Mouse (Mus musculus) ZHBTc4 (cell line): ENCODE measurements around the gene Dennd4c.

Experiments used
- DNase-seq: peaks from one replicate; pipeline ENCODE4 v3.0.0-alpha.2; 2011; ENCODE audit warnings: low read depth, low spot score

Dennd4c gene

DNA sequence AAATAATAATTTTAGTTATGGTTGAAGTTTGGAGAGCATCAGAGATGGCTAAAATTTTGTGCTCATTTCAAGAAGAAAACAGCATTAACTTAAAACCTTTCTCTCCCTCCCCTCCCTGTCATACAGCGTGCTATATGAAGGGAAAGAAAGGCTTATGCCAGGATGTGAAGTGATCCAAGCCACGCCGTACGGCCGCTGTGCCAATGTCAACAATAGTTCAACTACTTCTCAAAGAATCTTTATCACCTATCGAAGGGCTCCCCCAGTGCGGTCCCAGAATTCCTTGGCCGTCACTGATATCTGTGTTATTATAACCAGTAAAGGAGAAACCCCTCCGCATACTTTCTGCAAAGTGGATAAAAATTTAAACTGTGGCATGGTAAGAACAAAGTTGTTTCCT is 29.2 kb downstream of the Dennd4c start:
- no peak for DNase-seq

DNA sequence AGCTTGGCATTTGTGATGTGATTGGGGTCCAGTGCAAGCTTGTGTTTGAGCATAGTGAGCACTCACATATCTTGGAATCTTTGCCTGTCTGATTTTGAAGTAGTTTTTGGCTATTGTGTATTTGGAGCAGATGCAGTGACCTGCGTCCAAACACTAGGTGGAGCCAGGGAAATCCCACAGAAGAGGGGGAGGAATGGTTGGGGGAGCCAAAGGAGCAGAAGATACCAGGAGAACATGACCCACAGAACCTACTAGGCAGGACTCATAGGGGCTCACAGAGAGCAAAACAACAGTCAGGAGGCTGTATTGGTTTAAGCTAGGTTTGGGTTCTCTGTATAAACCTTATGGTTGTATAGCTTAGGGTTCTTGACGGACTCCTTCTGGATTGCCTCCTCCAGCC is 62.2 kb downstream of the Dennd4c start:
- DNase-seq = peak; percentile 54

- no peak for DNase-seq
Measured at GRCm38 (mm10) chr4:86814850-86815249, 66.5 kb downstream of the Dennd4c start.

DNA sequence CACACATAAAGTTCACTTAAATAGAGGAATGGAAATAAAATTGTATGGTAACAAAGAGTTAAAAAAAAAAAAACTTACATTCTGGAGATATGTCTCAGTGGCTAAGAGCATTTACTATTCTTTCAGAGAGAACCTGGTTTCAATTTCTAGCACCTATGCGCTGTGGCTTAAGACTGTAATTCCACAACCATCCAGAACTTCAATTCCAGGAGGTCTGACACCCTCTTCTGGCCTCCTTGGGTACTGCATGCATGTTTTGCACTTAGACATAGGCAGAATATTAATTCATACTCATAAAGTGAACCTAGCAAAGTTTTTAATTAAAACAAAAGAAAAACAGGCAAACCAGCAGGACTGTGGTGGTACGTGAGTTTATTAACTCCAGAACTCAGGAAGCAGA is 74.8 kb downstream of the Dennd4c start:
- peak; percentile 75 for DNase-seq

DNA sequence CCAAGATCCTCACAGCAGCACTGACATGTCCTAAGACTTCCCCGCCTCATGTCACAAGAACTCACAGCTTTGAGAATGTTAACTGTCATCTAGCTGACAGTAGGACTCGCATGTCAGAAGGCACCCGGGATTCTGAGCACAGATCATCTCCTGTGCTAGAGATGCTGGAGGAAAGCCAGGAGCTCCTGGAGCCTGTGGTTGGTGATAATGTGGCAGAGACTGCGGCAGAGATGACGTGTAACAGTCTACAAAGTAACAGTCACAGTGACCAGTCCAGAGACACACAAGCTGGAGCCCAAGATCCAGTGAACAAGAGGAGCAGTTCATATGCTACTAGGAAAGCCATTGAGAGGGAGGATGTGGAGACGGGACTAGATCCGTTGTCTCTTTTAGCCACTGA is 76.8 kb downstream of the Dennd4c start:
- no peak for DNase-seq

- DNase-seq = no peak
Measured at GRCm38 (mm10) chr4:86831896-86832295, 83.5 kb downstream of the Dennd4c start.

DNA sequence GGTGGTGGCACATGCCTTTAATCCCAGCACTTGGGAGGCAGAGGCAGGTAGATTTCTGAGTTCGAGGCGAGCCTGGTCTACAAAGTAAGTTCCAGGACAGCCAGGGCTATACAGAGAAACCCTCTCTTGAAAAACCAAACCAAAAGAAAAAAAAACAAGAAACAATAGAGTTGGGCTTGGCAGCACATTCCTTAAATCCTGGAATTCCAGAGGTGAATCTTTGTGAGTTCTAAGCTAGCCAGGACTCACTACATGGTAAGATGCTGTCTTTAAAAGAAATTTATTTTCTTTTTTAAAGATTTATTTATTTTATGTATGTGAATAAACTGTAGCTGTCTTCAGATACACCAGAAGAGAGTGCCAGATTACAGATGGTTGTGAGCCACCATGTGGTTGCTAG is 92.8 kb downstream of the Dennd4c start:
- DNase-seq = peak; percentile 57

DNA sequence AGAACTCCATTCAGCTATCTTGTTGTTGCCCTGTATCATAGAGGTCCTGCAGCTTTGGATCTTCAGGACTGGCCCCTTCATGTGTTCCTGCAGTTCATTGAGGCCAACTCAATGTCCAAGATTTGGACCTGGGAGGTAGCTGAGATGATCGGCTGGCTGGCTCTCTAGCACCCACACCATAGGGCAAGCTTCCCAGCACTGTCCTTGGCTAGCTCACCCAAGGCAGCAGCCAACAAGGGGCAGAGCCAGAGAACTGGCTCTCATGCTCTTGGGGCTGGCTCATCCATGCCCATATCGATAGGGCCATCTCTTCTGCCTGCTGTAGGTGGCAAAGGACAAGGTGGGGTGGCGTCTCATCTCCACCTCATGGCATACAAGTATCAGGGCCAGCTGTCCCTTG is 97.0 kb downstream of the Dennd4c start:
- no peak for DNase-seq

GRCm38 (mm10) chr4:86847246-86847645 is 98.9 kb downstream of the Dennd4c start:
- DNase-seq = no peak

DNA sequence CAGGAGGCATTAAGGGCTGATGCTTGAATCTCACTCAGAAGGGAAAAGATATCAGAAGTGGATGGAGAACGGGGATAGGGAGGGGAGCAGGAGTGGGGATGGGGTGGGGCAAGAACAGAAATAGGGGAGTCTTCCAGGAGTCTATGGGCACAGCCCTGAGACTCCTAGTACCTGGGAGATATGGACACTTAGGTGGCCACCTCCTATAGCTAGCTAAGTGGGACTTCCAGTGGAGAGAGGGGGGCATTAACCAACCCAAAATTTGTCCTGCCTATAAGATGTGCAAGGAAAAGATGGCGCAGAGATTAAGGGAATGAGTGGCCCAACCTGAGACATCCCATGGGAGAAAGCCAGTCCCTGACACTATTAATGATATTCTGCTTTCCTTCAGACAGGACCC is 103.0 kb downstream of the Dennd4c start:
- DNase-seq = no peak

GRCm38 (mm10) chr4:86852018-86852417 is 103.7 kb downstream of the Dennd4c start:
- no peak for DNase-seq

DNA sequence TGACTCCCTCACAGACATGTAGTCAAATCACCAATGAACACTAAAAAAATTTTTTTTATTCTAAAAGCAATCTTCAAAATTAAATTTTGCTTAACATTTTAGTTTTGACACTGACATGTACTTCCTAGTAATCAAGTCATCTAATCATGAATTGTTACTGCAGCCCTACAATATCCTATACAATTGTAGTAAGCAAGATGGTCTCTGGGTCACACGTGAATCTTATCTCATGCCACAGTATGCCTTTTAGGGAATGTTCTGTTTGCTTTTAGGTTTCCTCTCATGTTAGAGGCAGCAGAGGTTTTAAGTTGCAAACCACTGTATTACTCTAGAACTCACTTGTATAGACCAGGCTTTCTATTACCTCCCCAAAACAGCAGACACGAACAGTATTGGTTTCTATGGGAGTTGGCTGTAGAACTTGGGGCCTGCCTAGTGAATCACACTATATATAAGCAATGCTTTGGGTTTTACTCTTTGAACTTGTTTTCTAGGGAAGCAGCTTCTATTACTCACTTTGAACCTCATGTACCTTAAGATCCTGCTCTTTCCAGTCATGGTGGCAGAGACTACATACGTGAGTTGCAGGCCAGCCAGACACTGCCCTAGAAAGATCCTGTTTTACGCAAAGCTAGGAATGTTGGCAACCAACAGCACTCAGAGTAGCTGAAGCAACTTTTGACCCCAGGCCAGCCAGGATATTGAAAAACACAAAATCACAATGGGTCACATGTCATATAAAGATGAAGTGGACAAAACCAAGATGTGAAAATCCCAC is 104.6 kb downstream of the Dennd4c start:
- peak; percentile 47 for DNase-seq

GRCm38 (mm10) chr4:86856304-86857112 is 108.2 kb downstream of the Dennd4c start:
- DNase-seq = no peak

- peak; percentile 97 for DNase-seq
Measured at GRCm38 (mm10) chr4:86857113-86858069, 109.0 kb downstream of the Dennd4c start, which contains the start of gene Rps6. Rps6 (minus strand) TSS chr4:86857412.

- DNase-seq = no peak
Measured at GRCm38 (mm10) chr4:86858070-86858440, 109.7 kb downstream of the Dennd4c start.

GRCm38 (mm10) chr4:86864087-86864486 is 115.7 kb downstream of the Dennd4c start:
- no peak for DNase-seq

DNA sequence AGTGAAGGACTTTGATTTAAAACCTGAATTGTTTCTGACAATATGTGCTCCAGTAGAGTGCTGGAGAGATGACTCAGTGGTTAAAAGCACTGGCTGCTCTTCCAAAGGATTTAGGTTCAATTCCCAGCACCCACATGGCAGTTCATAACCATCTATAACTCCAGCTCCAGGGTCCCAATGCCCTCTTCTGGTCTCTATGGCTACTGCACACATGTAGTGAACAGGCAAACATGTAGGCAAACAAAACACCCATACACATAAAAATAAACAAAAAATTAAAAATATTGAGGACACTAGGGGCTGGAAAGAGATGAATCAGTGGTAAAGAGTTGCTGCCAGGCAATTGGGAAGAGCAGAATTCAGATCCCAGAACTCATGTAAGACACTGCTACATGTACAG is 123.6 kb downstream of the Dennd4c start:
- DNase-seq = peak; percentile 48

DNA sequence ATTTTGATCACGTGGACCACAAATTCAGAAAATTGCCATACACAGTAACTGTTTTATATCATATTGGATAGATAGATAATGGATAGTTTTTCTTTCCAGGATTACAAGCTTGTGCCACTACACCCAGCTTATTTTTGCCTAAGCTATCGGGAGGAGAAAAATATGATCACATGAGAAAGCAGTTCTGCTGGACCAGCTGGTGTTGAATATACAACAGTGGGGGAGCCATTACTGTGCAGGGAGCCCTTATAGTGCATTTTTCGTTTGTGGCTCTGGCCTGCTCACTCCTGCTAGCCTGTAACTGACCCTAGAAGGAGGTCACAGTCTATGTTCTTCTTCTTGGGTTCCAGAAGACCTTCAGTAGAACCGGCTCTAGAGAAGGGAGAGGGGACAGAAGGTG is 124.7 kb downstream of the Dennd4c start:
- no peak for DNase-seq

GRCm38 (mm10) chr4:86874146-86874847 is 125.9 kb downstream of the Dennd4c start, which contains the start of gene Acer2:
Acer2 (plus strand) TSS chr4:86874396.
- DNase-seq = peak; percentile 93

GRCm38 (mm10) chr4:86879477-86879876 is 131.1 kb downstream of the Dennd4c start:
- DNase-seq = no peak

DNA sequence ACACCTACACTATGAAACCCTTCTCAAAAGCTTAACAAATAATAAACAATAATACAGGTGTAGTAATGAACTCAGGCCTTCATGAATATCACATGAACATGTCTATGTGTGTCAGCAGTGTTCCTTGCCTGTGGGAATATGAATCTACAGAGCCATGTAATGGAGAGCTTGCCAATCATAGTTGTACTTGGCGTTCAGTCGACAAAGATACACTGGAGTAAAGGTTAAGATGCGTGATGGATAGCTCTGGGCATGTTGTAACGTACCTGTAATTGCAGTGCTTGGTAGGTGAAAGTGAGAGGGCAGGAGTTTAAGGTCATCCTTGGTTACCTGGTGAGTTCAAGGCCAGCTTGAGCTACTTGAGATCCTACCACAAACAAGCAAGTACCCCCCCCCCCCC is 132.8 kb downstream of the Dennd4c start:
- no peak for DNase-seq
